Mouse (Mus musculus) lung, postnatal 0 days (tissue): Measurements from ENCODE around the gene Srp9.

Experiments
- CTCF ChIP-seq: IDR thresholded peaks from 2 replicates; pipeline ENCODE4 v1.5.1; 2016; ENCODE audit warnings: antibody characterized with exemption, mild to moderate bottlenecking
- EP300 ChIP-seq: IDR thresholded peaks from 2 replicates; pipeline ENCODE4 v1.6.1; 2016; ENCODE audit warnings: antibody characterized with exemption, mild to moderate bottlenecking, control low read depth

- TF ChIP-seq CTCF, result no peak
- TF ChIP-seq EP300, result no peak
These were observed 34.2 kb upstream of the Srp9 start for GRCm38 (mm10) chr1:182090298-182090677.
